Mouse (Mus musculus) heart, embryonic 14.5 days (tissue): ENCODE data around the gene Emsy. TPM values are rescaled to one million over a fixed set of nuclear protein-coding genes. Genes with fewer than 3 reads are reported as not detected.

Experiments used
- ATAC-seq: fragments of 200-750 bp; cut with Nextera tagmentation; 2 replicates; pipeline ENCODE4 v1.8.0; 2017; ENCODE audit warnings: low read depth, moderate TSS enrichment; ENCODE audit not compliant: insufficient number of reproducible peaks, insufficient read depth, low FRiP score
- H3K27ac ChIP-seq, 2 experiments: fragments of 200-500 bp in 1 of 2; fragments of 300-500 bp in 1 of 2; sonication (generic) in 1 of 2; replicated peaks in 1 of 2; 2 replicates each; pipeline ENCODE4 v1.5.1; 2012 to 2014; ENCODE audit warnings: low read depth in 2 of 2, low read length in 2 of 2, control low read depth in 1 of 2, mild to moderate bottlenecking in 1 of 2, mixed read lengths in 1 of 2; ENCODE audit not compliant: control insufficient read depth in 1 of 2, insufficient read depth in 1 of 2
- H3K27me3 ChIP-seq: fragments of 300-500 bp; sonication (generic); 2 replicates; pipeline ENCODE4 v1.6.1; 2014; ENCODE audit warnings: mild to moderate bottlenecking, low read length, control low read depth; ENCODE audit not compliant: control insufficient read depth, insufficient read depth
- H3K36me3 ChIP-seq: fragments of 300-500 bp; sonication (generic); 2 replicates; pipeline ENCODE4 v1.6.1; 2014; ENCODE audit warnings: mild to moderate bottlenecking, control low read depth, low read length, mixed read lengths; ENCODE audit not compliant: control insufficient read depth, insufficient read depth
- H3K4me1 ChIP-seq, 2 experiments: fragments of 200-500 bp in 1 of 2; fragments of 300-500 bp in 1 of 2; sonication (generic) in 1 of 2; 2 replicates each; pipeline ENCODE4 v1.6.1; 2012 to 2014; ENCODE audit warnings: low read length in 2 of 2, control low read depth in 1 of 2, mixed read lengths in 1 of 2; ENCODE audit not compliant: control insufficient read depth in 2 of 2, insufficient read depth in 2 of 2
- H3K4me2 ChIP-seq: fragments of 300-500 bp; sonication (generic); 2 replicates; pipeline ENCODE4 v1.6.1; 2014; ENCODE audit warnings: mild to moderate bottlenecking, low read length
- H3K4me3 ChIP-seq, 2 experiments: fragments of 200-500 bp in 1 of 2; fragments of 300-500 bp in 1 of 2; sonication (generic) in 1 of 2; 2 replicates each; pipeline ENCODE4 v1.5.1; 2012 to 2014; ENCODE audit warnings: low read length in 2 of 2, mild to moderate bottlenecking in 2 of 2, control low read depth in 1 of 2, low read depth in 1 of 2, moderate library complexity in 1 of 2; ENCODE audit not compliant: control insufficient read depth in 1 of 2, insufficient read depth in 1 of 2
- H3K9ac ChIP-seq: fragments of 300-500 bp; sonication (generic); 2 replicates; pipeline ENCODE4 v1.6.1; 2014; ENCODE audit warnings: mild to moderate bottlenecking, low read length
- H3K9me3 ChIP-seq: fragments of 300-500 bp; sonication (generic); 2 replicates; pipeline ENCODE4 v1.6.1; 2016; ENCODE audit warnings: low read length, control low read depth; ENCODE audit not compliant: control insufficient read depth
- WGBS: fragments of 180-500 bp; shearing (Covaris S2); extraction: QIAGEN DNeasy Blood & Tissue Kit; methylation state at CpG from one replicate; pipeline ENCODE4 v1.1.7; 2014; 5-methylcytosine and 5-hydroxymethylcytosine counted together
- polyA plus RNA-seq: library from polyadenylated mRNA; unstranded; fragments of >200 nt; fragmentation: Nextera tagmentation; extraction: Ambion mirVana; gene quantifications from 2 replicates; pipeline ENCODE4 v1.2.1, GENCODE M21; 2014

The Emsy gene
- polyA plus RNA-seq, 1 experiment from 2014 or later: 32.7 TPM

- Histone ChIP-seq H3K36me3 (no peaks in the 10 kb centered on the region), H3K4me2 (peak overlapping the region; percentile 64), H3K9ac (peak overlapping the region; percentile 61), H3K9me3 (no peaks in the 10 kb centered on the region), H3K4me1 (peaks cover 14 to 20% of the 10 kb centered on the region in 2 experiments), H3K4me3 (peak overlapping the region; percentile 19 to 27; a peak in 3 of 4 replicates), H3K27ac (peak overlapping the region; percentile 72 to 85), H3K27me3 (peaks cover 4% of the 10 kb centered on the region; the same call in 1 of the 2 replicates)
- WGBS: 7% methylated on average over 7 of the region's 7 CpGs
- no peak for ATAC-seq
Observed at GRCm38 (mm10) chr7:98678441-98678840, 21.9 kb upstream of the Emsy start.

DNA sequence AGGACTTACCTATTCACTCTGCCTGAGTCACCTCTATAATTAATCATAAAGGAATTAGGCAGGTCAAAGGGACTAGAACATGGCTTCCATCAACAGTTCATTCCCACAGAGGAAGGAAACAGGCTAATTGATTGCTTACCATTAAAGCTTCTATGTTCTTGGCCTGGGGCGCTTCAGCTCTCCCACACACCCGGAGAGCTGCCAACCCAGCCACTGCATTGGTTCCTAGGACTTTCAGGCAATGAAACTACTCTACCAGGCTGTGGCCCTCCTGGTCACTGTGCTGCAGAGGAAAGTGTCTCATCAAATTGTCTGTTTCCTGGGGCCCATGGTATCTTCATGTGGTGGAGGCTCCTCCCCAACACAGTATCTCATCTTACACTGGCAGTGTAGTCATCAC, 20.9 kb upstream of the Emsy start:
- Histone ChIP-seq H3K4me1 (peaks cover 18 to 30% of the 10 kb centered on the region in 2 experiments), H3K27me3 (peaks cover 4% of the 10 kb centered on the region; the same call in 1 of the 2 replicates), H3K36me3 (no peaks in the 10 kb centered on the region), H3K9me3 (no peaks in the 10 kb centered on the region), H3K9ac (no peak overlapping the region), H3K4me2 (peak overlapping the region; percentile 64), H3K27ac (0 out of 4 replicates have a peak overlapping the region, but pooled peaks of 1 of the 2 experiments have one; percentile 85), H3K4me3 (no peak overlapping the region)
- 85% methylated on average over 2 of the region's 2 CpGs for WGBS
- no peak for ATAC-seq

GRCm38 (mm10) chr7:98674344-98674743, 17.8 kb upstream of the Emsy start:
- WGBS: 55% methylated on average over 4 of the region's 4 CpGs
- H3K4me1 ChIP-seq: peaks cover 28 to 41% of the 10 kb centered on the region in 2 experiments
- H3K36me3 ChIP-seq: no peaks in the 10 kb centered on the region
- ATAC-seq: no peak
- no peaks in the 10 kb centered on the region for H3K9me3 ChIP-seq
- no peak overlapping the region for H3K27ac ChIP-seq
- no peak overlapping the region for H3K4me3 ChIP-seq
- H3K27me3 ChIP-seq: peaks cover 4% of the 10 kb centered on the region; the same call in 1 of the 2 replicates
- no peak overlapping the region for H3K9ac ChIP-seq
- H3K4me2 ChIP-seq: no peak overlapping the region

- no peaks in the 10 kb centered on the region for H3K36me3 ChIP-seq
- peak; percentile 79 for ATAC-seq
- 18% methylated on average over 11 of the region's 11 CpGs for WGBS
- H3K27ac ChIP-seq: peak overlapping the region; percentile 63 to 68; a peak in 3 of 4 replicates
- H3K4me1 ChIP-seq: peaks cover 21 to 25% of the 10 kb centered on the region in 2 experiments
- H3K4me2 ChIP-seq: peak overlapping the region; percentile 34
- no peak overlapping the region for H3K4me3 ChIP-seq
- peak overlapping the region; percentile 31; the same call in 1 of the 2 replicates for H3K9ac ChIP-seq
- H3K9me3 ChIP-seq: no peaks in the 10 kb centered on the region
- H3K27me3 ChIP-seq: peaks cover 4% of the 10 kb centered on the region; the same call in 1 of the 2 replicates
Observed at GRCm38 (mm10) chr7:98672241-98672955, 15.8 kb upstream of the Emsy start.

DNA sequence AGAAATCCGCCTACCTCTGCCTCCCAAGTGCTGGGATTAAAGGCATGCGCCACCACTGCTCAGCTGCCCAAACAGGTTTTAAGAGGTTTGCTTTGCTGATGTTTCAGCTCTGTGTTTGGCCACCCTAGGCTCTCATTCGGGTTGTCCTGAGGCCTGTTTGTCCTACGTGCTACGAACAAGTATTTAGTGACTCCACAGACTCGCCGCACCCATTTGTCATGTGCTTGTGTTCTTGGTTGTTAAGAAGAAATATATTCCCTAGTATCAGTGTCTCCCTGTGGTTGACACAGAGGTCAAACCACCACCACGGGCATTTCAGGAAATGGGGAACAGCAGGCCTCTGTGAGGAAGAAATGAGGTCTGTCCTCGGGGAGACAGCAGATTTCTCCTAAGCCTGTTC, 14.8 kb upstream of the Emsy start:
- Histone ChIP-seq H3K36me3 (no peaks in the 10 kb centered on the region), H3K4me3 (no peak overlapping the region), H3K4me2 (peak overlapping the region; percentile 34; the same call in 1 of the 2 replicates), H3K9me3 (no peaks in the 10 kb centered on the region), H3K9ac (0 out of 2 replicates have a peak overlapping the region, but pooled peaks have one; percentile 31), H3K27ac (peak overlapping the region in 1 of 2 experiments; percentile 63; a peak in 1 of 4 replicates), H3K27me3 (peaks cover 4% of the 10 kb centered on the region; the same call in 1 of the 2 replicates), H3K4me1 (peaks cover 21 to 22% of the 10 kb centered on the region in 2 experiments)
- 70% methylated on average over 9 of the region's 9 CpGs for WGBS
- no peak for ATAC-seq

DNA sequence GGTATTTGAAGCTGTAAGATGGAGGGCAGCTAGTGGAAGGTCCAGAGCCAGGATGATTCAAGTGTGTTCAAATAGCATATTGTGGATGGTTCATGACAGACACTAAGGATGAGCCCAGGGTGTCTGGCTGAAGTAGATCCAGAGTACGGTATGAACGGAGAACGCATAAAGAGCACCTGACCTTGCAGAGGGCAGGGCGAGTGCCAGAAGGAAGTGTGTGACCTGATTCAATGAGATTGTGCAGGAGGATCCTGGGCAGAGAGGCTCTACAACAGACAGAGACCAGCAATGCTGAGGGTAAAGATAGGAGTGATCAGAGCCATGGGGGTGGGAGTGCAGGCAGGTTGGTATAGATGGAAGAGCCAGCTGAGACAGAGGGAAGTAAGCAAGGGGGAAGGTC, 14.2 kb upstream of the Emsy start:
- H3K4me1 ChIP-seq: peaks cover 21 to 22% of the 10 kb centered on the region in 2 experiments
- no peak overlapping the region for H3K4me2 ChIP-seq
- no peaks in the 10 kb centered on the region for H3K9me3 ChIP-seq
- peaks cover 4% of the 10 kb centered on the region; the same call in 1 of the 2 replicates for H3K27me3 ChIP-seq
- no peak for ATAC-seq
- WGBS: 74% methylated on average over 4 of the region's 4 CpGs
- no peaks in the 10 kb centered on the region for H3K36me3 ChIP-seq
- no peak overlapping the region for H3K9ac ChIP-seq
- H3K4me3 ChIP-seq: no peak overlapping the region
- no peak overlapping the region for H3K27ac ChIP-seq

DNA sequence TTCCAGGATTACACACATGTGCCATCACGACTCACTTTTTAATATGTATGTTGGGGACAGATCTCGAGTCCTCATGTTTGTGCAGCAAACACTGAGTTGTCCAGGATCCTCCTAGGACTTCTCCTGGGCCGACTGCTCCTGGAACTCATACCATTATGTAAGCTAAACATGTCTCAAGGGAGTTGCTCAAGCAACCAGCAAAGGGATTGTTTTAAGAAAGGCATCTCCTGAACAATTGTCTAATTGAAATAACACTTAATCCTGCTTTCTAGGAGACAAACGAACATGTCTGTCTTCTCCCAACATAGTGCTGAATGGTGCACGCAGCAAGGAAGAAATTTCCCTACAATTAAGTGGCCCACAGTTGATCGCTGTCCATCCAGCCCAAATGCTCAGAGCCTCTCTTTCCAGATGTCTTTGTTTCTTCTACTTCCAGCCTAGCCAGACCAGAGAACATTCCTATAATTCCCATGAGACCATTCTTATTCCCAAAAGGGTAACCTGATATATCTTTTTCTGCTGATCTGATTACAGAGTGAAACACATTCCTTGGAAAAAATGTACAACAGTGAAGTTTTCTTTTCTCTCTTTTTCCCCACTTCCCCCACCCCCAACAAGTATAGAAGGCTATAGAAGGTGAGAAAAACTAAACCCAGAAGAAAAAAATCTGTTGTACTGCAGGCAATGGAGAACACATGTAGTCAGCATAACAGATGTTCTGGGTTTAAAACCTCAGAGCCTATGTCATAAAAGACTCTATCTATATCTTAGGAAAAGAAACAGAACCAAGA, 11.6 kb upstream of the Emsy start:
- H3K4me2 ChIP-seq: no peak overlapping the region
- no peaks in the 10 kb centered on the region for H3K27me3 ChIP-seq
- H3K4me1 ChIP-seq: peaks cover 16 to 26% of the 10 kb centered on the region in 2 experiments
- no peak for ATAC-seq
- H3K9ac ChIP-seq: no peak overlapping the region
- H3K9me3 ChIP-seq: no peaks in the 10 kb centered on the region
- H3K4me3 ChIP-seq: no peak overlapping the region
- WGBS: 55% methylated on average over 6 of the region's 6 CpGs
- H3K27ac ChIP-seq: no peak overlapping the region
- no peaks in the 10 kb centered on the region for H3K36me3 ChIP-seq
